Mouse (Mus musculus): ENCODE data around the gene Mcm3ap. TPM values are rescaled to one million over a fixed set of nuclear protein-coding genes. Genes with fewer than 3 reads are reported as not detected.

Mcm3ap gene
- total RNA-seq (2023), result 10 to 100 TPM; 45.2 to 49.9 TPM

GRCm38 (mm10) chr10:76468203-76469162 is at the start of gene Mcm3ap, which contains the start of gene Ybey:
TSS of gene Mcm3ap (plus strand) at chr10:76468927.
TSS of gene Ybey (minus strand) at chr10:76469114.

GRCm38 (mm10) chr10:76440281-76440680 is 28.4 kb upstream of the Mcm3ap start, which contains the start of gene AC141477.1:
TSS of gene AC141477.1 (minus strand) at chr10:76440444.

GRCm38 (mm10) chr10:76442178-76443088 is 26.3 kb upstream of the Mcm3ap start, which contains the start of gene Pcnt:
TSS of gene Pcnt (minus strand) at chr10:76442786.

GRCm38 (mm10) chr10:76448851-76449250 is 19.9 kb upstream of the Mcm3ap start, which contains the start of gene 2610028H24Rik:
TSS of gene 2610028H24Rik (plus strand) at chr10:76449081.

GRCm38 (mm10) chr10:76531375-76531774 is 62.6 kb downstream of the Mcm3ap start, which contains the start of gene Lss:
TSS of gene Lss (plus strand) at chr10:76531588.

GRCm38 (mm10) chr10:76561972-76562371 is 93.2 kb downstream of the Mcm3ap start, which contains the start of gene Spatc1l:
TSS of gene Spatc1l (plus strand) at chr10:76562272.

Other genes with a start within 250 kb of the Mcm3ap start
- gene Prmt2, start 231.1 kb upstream of the Mcm3ap start, total RNA-seq (2023), result 1 to 10 TPM in 1 of 2 experiments, under 1 TPM in 1; 0.40 to 1.8 TPM
- gene S100b, start 215.1 kb upstream of the Mcm3ap start, total RNA-seq (2023), result not detected
- gene Dip2a, start 123.6 kb upstream of the Mcm3ap start, total RNA-seq (2023), result 1 to 10 TPM; 6.9 to 7.7 TPM
- gene AC141477.1, start 28.5 kb upstream of the Mcm3ap start, total RNA-seq (2023), result 1 to 10 TPM; 8.2 to 9.0 TPM
- 10 to 100 TPM; 31.2 to 37.5 TPM for gene Pcnt, start 26.1 kb upstream of the Mcm3ap start, total RNA-seq (2023)
- not detected for gene 2610028H24Rik, start 19.8 kb upstream of the Mcm3ap start, total RNA-seq (2023)
- 1 to 10 TPM in 1 of 2 experiments, under 1 TPM in 1; 0.84 to 1.6 TPM for gene Ybey, start 187 bp downstream of the Mcm3ap start, total RNA-seq (2023)
- 1 to 10 TPM; 4.4 to 8.6 TPM for gene Lss, start 62.7 kb downstream of the Mcm3ap start, total RNA-seq (2023)
- not detected for gene Spatc1l, start 93.3 kb downstream of the Mcm3ap start, total RNA-seq (2023)
- gene Ftcd, start 106.7 kb downstream of the Mcm3ap start, total RNA-seq (2023), result not detected
- under 1 TPM; 0.36 to 0.40 TPM for gene Col6a2, start 154.7 kb downstream of the Mcm3ap start, total RNA-seq (2023)

Measured in neutrophil, adult 59 days (primary cell).